Mouse (Mus musculus) c-Kit-positive CD71-positive TER-119-positive erythroid progenitor cells, embryonic 14.5 days (primary cell): ENCODE results near the gene Pcna.
"Not testable (repeated sequence)": the region's sequence is repeated elsewhere in the genome, so short reads cannot be mapped to it uniquely, and the experiment has no call there.

Experiments used
- DNase-seq: peaks from one replicate; pipeline ENCODE4 v3.0.0-alpha.2; 2013; ENCODE audit warnings: low spot score

Gene Pcna

GRCm38 (mm10) chr2:132252542-132253528, at the start of gene Pcna:
Pcna (minus strand) TSS chr2:132253314.
- peak; percentile 98 for DNase-seq

DNA sequence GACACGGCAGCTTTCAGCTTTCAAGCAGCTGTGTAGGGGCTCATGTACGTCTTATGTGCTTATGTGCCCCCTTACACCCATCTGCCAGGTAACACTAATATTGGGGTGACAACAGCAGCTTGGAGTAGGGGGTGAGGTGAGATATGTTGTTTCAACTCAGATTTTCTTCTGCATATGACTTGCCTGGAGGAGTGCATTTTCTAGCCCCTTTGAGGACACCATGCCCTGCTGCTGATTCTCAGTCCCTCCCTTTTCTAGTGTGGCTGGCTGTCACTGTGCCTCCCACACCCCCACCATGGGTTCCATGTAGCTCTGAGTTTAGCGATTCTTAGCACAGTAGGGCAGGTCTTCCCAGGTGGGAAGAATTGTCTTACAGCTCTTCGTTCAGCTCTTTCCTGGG, 48.3 kb upstream of the Pcna start:
- no peak for DNase-seq

GRCm38 (mm10) chr2:132298250-132298649, 45.1 kb upstream of the Pcna start:
- DNase-seq: no peak

DNA sequence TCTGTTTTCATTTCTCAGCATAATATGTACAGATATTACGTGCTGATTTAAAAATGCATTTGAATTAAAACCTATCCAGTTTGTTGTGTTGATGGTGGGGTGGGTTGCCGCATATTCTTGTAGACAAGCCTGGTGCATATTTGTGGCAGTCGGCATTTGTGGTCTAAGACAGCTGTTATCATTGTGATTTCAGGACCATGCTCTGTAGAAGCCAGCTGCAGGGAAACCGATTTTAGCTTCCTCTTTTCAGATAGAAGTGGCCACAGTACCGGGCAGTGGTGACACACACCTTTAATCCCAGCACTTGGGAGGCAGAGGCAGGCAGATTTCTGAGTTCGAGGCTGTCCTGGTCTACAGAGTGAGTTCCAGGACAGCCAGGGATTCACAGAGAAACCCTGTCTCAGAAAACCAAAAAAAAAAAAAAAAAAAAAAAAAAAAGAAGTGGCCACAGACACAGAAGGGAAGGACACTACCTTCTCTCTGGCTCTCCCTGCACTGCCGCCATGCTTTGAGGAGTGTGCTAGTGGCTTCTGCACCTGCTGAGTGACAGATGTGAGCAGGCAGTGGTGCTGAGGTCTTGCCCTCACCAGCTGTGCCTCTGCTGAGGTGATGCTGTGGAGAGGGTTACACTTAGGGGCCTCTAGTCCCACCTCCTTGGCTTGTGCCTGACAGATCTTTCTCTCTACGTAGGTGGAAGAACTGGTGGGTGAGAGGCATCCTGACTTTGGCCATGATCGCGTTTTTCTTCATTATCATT, 40.8 kb upstream of the Pcna start:
- no peak for DNase-seq

- no peak for DNase-seq
Observed at GRCm38 (mm10) chr2:132292083-132292482, 39.0 kb upstream of the Pcna start.

DNA sequence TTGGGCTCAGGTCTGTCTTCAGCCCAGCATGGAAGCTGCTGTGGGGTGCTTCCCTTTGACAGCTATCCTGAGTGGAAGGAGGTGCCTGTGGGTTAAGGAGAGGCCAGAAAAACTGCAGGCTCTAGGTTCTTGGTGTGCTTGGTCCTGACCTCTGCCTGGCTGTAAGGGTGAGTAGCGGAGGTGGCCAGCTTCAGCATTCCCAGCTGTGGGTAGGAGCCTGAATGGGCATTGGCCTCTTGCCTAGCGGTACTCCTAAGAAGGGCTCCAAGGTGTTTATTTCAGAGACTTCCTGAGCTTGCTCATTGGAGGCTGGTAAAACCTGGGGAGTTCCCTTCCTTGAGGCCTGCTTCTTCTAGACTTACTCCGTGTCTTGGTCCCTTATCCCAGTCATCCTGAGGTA, 38.2 kb upstream of the Pcna start:
- no peak for DNase-seq

- no peak for DNase-seq
Observed at GRCm38 (mm10) chr2:132290808-132291207, 37.7 kb upstream of the Pcna start.

GRCm38 (mm10) chr2:132289213-132289612, 36.1 kb upstream of the Pcna start:
- DNase-seq: not testable (repeated sequence)

DNA sequence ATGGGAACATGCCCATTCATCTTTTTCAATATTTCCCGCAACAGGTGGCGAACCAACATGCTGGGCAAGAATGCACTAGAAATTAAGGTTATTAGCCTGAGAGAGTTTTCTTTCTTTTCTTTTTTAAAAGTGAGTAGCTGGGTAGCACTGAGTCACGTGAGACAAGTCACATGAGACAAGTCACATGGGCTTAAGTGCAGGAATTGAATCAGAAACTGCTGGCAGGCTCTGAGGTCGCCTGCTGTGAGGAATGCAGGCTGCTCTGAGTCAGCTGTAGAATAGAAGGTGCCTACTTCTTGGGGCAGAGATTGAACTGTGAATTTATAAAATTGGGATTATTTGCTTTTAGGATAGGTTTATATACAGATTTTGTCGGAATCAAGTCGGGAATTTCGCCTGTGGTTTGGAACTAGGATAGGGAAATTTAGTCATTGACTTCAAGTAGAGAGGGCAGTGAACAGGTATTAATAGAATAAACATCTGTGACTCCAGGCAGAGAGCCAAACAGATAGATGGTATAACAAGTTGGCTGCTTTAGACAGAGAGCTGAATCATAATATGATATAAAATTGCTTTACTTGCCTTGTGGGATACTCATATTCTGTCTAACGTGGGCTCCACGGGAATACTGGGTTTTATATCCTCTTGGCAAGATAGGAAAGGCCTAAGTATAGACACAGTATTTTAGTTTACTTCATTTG, 33.4 kb upstream of the Pcna start:
- DNase-seq: no peak

GRCm38 (mm10) chr2:132285722-132286121, 32.6 kb upstream of the Pcna start:
- DNase-seq: not testable (repeated sequence)

DNA sequence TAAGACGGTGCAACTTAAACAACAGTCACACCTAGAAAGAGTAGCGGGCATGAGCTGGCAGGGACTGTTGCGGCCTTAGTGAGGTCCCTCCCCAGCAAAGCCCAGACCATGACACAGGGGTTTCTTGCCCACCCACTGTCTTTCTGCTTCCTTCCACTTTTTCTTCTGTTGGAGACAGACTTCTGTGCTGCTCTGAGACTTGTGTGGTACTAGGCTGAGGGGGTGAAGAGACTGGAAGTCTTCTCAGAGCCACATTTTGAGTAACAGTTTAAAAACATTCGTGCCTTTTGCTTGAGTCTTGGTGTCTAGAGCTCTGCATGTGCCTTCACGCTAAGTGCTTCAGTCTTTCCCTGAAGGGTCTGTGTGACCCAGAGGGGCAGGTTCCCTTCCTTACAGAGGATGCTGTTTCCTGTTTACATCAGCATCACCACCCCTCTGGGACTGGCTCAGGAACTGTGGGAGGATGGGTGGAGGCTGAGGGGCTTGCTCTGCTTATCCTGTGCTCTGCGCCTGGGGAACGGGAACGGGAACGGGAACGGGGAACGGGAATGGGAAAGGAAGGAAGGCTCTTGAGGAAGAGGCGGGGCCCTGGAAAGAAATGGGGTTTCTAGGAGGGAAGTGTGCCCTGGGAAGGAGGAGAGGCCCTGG, 31.5 kb upstream of the Pcna start:
- DNase-seq: no peak

DNA sequence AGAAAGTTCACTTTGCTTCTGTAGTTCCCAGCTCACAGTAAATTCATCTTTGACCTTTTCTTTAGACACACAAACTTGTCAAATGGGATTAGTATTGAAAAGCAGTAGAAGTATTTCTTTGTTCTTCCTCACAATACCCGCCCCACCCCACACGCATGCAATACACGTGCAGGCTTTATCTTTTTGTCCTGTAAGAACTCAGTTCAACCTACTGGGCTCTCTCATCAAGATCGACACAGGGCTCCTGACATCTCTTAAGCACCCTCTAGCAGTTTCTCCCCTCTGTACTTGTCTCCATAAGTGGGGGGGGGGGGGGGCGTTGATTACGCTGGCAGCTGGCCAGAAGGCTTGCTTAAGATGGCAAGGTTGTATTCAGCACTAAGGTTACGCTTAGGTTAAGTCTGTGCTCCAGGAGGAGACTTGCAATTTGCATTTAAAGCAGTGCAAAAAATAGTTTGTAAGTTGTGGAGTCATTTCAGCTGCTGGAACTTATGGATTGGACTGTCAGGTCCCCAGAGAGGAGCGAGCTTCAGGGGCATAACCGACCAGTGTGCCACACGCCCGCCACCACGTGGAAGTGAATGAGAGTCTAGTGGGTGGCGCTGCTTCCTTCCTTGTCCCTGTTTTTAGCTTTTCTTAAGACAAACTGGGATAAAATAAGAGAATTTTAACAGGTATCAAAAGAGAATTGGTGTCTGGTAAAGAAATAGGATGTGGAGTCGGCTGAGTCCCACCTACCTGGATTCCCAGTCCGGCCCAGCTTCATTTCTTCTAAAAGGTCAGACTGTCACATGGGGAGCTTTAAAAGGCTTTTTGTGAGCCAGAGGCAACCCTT, 30.3 kb upstream of the Pcna start:
- no peak for DNase-seq

GRCm38 (mm10) chr2:132282453-132283174, 29.5 kb upstream of the Pcna start:
- DNase-seq: no peak

GRCm38 (mm10) chr2:132281560-132282452, 28.7 kb upstream of the Pcna start:
- DNase-seq: no peak

GRCm38 (mm10) chr2:132280518-132281120, 27.5 kb upstream of the Pcna start:
- no peak for DNase-seq

DNA sequence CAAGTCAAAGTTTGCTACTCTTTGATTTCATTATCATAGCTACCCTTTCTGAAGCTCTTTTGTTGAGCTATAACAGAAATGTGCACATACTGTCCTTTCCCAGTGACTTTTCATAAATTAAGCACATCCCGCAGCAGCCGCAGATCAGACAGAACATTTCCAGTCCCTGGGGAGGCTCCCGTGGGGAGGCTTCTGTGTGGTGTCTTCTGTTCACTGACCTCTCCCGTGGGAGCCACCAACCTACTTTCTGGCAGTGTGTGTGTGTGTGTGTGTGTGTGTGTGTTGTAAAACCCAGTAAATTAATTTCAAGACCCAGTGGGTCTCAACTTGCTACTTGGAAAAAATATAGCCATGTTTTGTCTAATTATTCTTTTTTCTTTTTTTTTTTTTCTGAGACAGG, 26.9 kb upstream of the Pcna start:
- no peak for DNase-seq

GRCm38 (mm10) chr2:132279336-132279882, 26.3 kb upstream of the Pcna start:
- no peak for DNase-seq

- DNase-seq: no peak
Observed at GRCm38 (mm10) chr2:132278273-132278853, 25.2 kb upstream of the Pcna start.
